Comparison of ENCODE assay signal across 8 mouse cellular contexts in the genomic region with DNA sequence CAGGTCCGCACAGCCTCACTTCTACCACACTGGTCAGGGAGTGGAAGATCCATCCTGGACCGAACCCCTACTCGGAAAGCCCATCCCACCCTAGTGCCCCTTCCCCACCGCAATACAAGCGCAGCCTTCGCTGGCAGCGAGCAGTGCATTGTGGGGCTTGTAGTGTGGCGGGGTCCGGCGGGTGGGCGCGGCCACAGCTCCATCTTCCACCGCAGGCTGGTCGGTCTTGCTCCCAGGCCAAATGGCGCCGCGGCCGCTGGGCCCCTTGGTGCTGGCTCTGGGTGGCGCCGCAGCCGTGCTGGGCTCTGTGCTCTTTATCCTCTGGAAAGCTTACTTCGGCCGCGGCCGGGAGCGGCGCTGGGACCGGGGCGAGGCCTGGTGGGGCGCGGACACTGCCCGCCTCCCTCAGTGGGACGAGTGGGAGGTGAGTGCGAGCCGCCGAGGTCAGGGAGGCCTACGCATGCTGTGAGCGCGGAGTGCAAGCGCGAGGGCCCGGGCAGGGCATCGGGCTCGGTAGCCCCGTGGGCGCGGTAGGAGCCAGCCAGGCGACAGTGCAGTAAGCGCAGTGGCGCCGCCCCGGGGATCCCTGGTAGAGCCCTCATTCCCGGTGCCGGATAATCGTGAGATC. TPM values are rescaled to one million over a fixed set of nuclear protein-coding genes. Genes with fewer than 3 reads are reported as not detected.
DNase-seq lines count a peak whose midpoint lies in the region; ATAC-seq and TF ChIP-seq lines count a peak whose summit lies in the region.

Arl10 (plus strand) TSS at position 162 of the 628 bp plus-strand sequence.

- H3K9me3 ChIP-seq in forebrain, embryonic 10.5 days, result no peaks in the 10 kb centered on the region
- no peaks in the 10 kb centered on the region for H3K9me3 ChIP-seq in heart, embryonic 14.5 days (ENCODE audit: control insufficient read depth, low read length)
- H3K9me3 ChIP-seq in liver, embryonic 16.5 days (replicated peaks; ENCODE audit: control insufficient read depth, low read length), result no peaks in the 10 kb centered on the region
- H3K9me3 ChIP-seq in neural tube, embryonic 12.5 days, result no peaks in the 10 kb centered on the region

- peak; percentile 57 for DNase-seq in CD4-positive, CD25-positive, alpha-beta regulatory T cell, adult 2 months (ENCODE audit: low read depth, low spot score)
- peak; percentile 86 for DNase-seq in forebrain, embryonic 10.5 days (ENCODE audit: extremely low spot score, low spot score)
- peak; percentile 88 for DNase-seq in kidney, postnatal 10 days
- DNase-seq in testis, postnatal 10 days (ENCODE audit: low spot score), result peak; percentile 85

- TF ChIP-seq POLR2A in bone marrow macrophage, adult 2 months (IDR thresholded peaks at IDR 0.05; ENCODE audit: borderline replicate concordance, low read depth, low read length), result no peak

- TF ChIP-seq CTCF in bone marrow macrophage, adult 2 months (IDR thresholded peaks at IDR 0.05; ENCODE audit: low read depth, low read length), result no peak

- no peak within 1 kb of the TSS for H3K27ac ChIP-seq in bone marrow macrophage, adult 2 months (ENCODE audit: insufficient read depth, low read depth, low read length)
- peak within 1 kb of the TSS; percentile 93 for H3K27ac ChIP-seq in forebrain, embryonic 10.5 days
- H3K27ac ChIP-seq in heart, embryonic 14.5 days (replicated peaks in 1 of 2; ENCODE audit: control insufficient read depth in 1 of 2, insufficient read depth in 1 of 2, low read depth in 2 of 2, low read length in 2 of 2), result peak within 1 kb of the TSS; percentile 61 to 78
- peak within 1 kb of the TSS; percentile 47; the same call in 1 of the 2 replicates for H3K27ac ChIP-seq in liver, embryonic 16.5 days (ENCODE audit: low read length)
- H3K27ac ChIP-seq in neural tube, embryonic 12.5 days, result 0 out of 2 replicates have a peak within 1 kb of the TSS, but pooled peaks have one; percentile 27

- H3K27me3 ChIP-seq in forebrain, embryonic 10.5 days (ENCODE audit: poor library complexity, severe bottlenecking), result peaks cover 19% of the 10 kb centered on the region
- no peaks in the 10 kb centered on the region for H3K27me3 ChIP-seq in heart, embryonic 14.5 days (ENCODE audit: control insufficient read depth, insufficient read depth, low read length)
- no peaks in the 10 kb centered on the region for H3K27me3 ChIP-seq in liver, embryonic 16.5 days (ENCODE audit: control insufficient read depth, insufficient read depth, low read depth, low read length)
- H3K27me3 ChIP-seq in neural tube, embryonic 12.5 days (replicated peaks), result 0 out of 2 replicates have a peak, but pooled peaks cover 3% of the 10 kb centered on the region

- peaks cover 39% of the 10 kb centered on the region for H3K36me3 ChIP-seq in forebrain, embryonic 10.5 days (replicated peaks)
- H3K36me3 ChIP-seq in heart, embryonic 14.5 days (ENCODE audit: control insufficient read depth, insufficient read depth, low read length), result peaks cover 33% of the 10 kb centered on the region
- H3K36me3 ChIP-seq in liver, embryonic 16.5 days (ENCODE audit: control insufficient read depth, insufficient read depth), result no peaks in the 10 kb centered on the region
- peaks cover 26% of the 10 kb centered on the region for H3K36me3 ChIP-seq in neural tube, embryonic 12.5 days

- H3K4me2 ChIP-seq in heart, embryonic 14.5 days (ENCODE audit: low read length), result peak within 1 kb of the TSS; percentile 95
- H3K4me2 ChIP-seq in liver, embryonic 16.5 days (ENCODE audit: low read depth, low read length), result peak within 1 kb of the TSS; percentile 91
- H3K4me2 ChIP-seq in neural tube, embryonic 12.5 days (replicated peaks), result peak within 1 kb of the TSS; percentile 94

- under 1% methylated on average over 55 of the region's 55 CpGs for WGBS in forebrain, embryonic 10.5 days
- WGBS in heart, embryonic 14.5 days, result under 1% methylated on average over 55 of the region's 55 CpGs
- WGBS in liver, embryonic 16.5 days (ENCODE audit: insufficient replicate concordance), result under 1% methylated on average over 55 of the region's 55 CpGs
- WGBS in neural tube, embryonic 12.5 days, result under 1% methylated on average over 55 of the region's 55 CpGs

- peak; percentile 78 for ATAC-seq in heart, embryonic 14.5 days (ENCODE audit: insufficient number of reproducible peaks, insufficient read depth, low FRiP score, low read depth)
- peak; percentile 80 for ATAC-seq in liver, embryonic 16.5 days (ENCODE audit: low read depth)
- ATAC-seq in neural tube, embryonic 12.5 days (ENCODE audit: low FRiP score, low read depth), result peak; percentile 93

- H3K4me1 ChIP-seq in bone marrow macrophage, adult 2 months (ENCODE audit: control insufficient read depth, insufficient read depth, low read length), result peaks cover 32% of the 10 kb centered on the region
- H3K4me1 ChIP-seq in forebrain, embryonic 10.5 days, result peaks cover 38% of the 10 kb centered on the region
- peaks cover 3 to 20% of the 10 kb centered on the region in 2 experiments for H3K4me1 ChIP-seq in heart, embryonic 14.5 days (ENCODE audit: control insufficient read depth in 2 of 2, insufficient read depth in 2 of 2, low read length in 2 of 2)
- peaks cover 16% of the 10 kb centered on the region for H3K4me1 ChIP-seq in liver, embryonic 16.5 days (ENCODE audit: control insufficient read depth, low read depth, low read length)
- peaks cover 24% of the 10 kb centered on the region for H3K4me1 ChIP-seq in neural tube, embryonic 12.5 days

- peak within 1 kb of the TSS; percentile 73 for H3K4me3 ChIP-seq in bone marrow macrophage, adult 2 months (ENCODE audit: insufficient read depth, low read length)
- H3K4me3 ChIP-seq in forebrain, embryonic 10.5 days, result peak within 1 kb of the TSS; percentile 88
- peak within 1 kb of the TSS; percentile 85 to 90 for H3K4me3 ChIP-seq in heart, embryonic 14.5 days (ENCODE audit: control insufficient read depth in 1 of 2, insufficient read depth in 1 of 2, low read depth in 1 of 2, low read length in 2 of 2)
- peak within 1 kb of the TSS; percentile 81 for H3K4me3 ChIP-seq in liver, embryonic 16.5 days (ENCODE audit: low read depth, low read length)
- peak within 1 kb of the TSS; percentile 87 for H3K4me3 ChIP-seq in neural tube, embryonic 12.5 days

- peak within 1 kb of the TSS; percentile 91 for H3K9ac ChIP-seq in heart, embryonic 14.5 days (ENCODE audit: low read length)
- peak within 1 kb of the TSS; percentile 79 for H3K9ac ChIP-seq in liver, embryonic 16.5 days (ENCODE audit: low read depth, low read length)
- H3K9ac ChIP-seq in neural tube, embryonic 12.5 days, result peak within 1 kb of the TSS; percentile 88

RNA-seq across cellular contexts. Expression of gene Arl10, which starts in this region (rescaled TPM):
- polyA plus RNA-seq in bone marrow macrophage, adult 2 months (2012; ENCODE audit: insufficient read depth, insufficient read length, missing spikeins), result 44.0 and 45.7 TPM in 2 replicates
- 23.3 and 26.5 TPM in 2 replicates for polyA plus RNA-seq in forebrain, embryonic 10.5 days (2016; fragmentation: Nextera tagmentation; extraction: Ambion mirVana)
- 16.1 and 19.2 TPM in 2 replicates for polyA plus RNA-seq in heart, embryonic 14.5 days (2014; fragmentation: Nextera tagmentation; extraction: Ambion mirVana)
- polyA plus RNA-seq in liver, embryonic 16.5 days (2015; fragmentation: Nextera tagmentation; extraction: Ambion mirVana), result 7.6 and 8.4 TPM in 2 replicates
- polyA plus RNA-seq in neural tube, embryonic 12.5 days (2016; fragmentation: Nextera tagmentation; extraction: Ambion mirVana), result 50.2 and 53.3 TPM in 2 replicates
